In the genomic region with DNA sequence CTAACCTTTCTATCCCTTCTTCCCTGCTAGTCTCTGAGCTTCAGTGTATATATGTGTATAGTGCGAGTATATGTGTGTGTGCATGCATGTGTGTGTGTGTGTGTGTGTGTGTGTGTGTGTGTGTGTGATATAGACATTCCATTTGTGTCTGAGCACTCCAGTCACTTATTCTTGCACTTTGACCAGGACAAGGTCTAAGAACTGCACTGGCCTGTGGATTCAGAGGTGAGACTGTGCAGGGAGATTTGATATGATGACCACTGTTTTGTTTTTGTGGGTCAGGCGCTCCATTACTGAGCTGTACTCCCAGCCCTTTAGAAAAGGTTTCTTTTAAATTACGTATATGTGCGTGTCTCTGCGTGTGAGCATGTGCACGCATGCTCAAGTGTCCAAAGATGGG, we compare ENCODE assay signal across 24 mouse cellular contexts.
"Had no signal": no experiment of that assay in that cellular context is flagged by ENCODE, and none has a peak within 500 bp of the region (broad histone marks: within the 10 kb centered on the region; RNA-seq: fewer than 3 reads in every experiment).

No protein-coding gene starts in this region.

- ATAC-seq: forebrain, embryonic 16.5 days; hindbrain, embryonic 16.5 days; inflammation-experienced regulatory T-cells, adult 6 months; intestine, embryonic 15.5 days; intestine, postnatal 0 days had no signal

- H3K4me3 ChIP-seq: gastrocnemius, adult 2 months; heart, embryonic 10.5 days; heart, embryonic 12.5 days; hindbrain, embryonic 10.5 days; hindbrain, embryonic 12.5 days; intestine, embryonic 15.5 days; layer of hippocampus, adult 2 months; left cerebral cortex, adult 2 months; limb, embryonic 10.5 days; limb, embryonic 12.5 days; liver, embryonic 13.5 days; liver, embryonic 15.5 days had no signal

- H3K4me2 ChIP-seq: heart, embryonic 12.5 days; hindbrain, embryonic 12.5 days; hindbrain, embryonic 14.5 days; intestine, embryonic 15.5 days; limb, embryonic 12.5 days; liver, embryonic 11.5 days; liver, embryonic 13.5 days; liver, embryonic 15.5 days had no signal

- DNase-seq: gastrocnemius, adult 2 months; gastrocnemius, postnatal 10 days; gastrocnemius, postnatal 25 days; heart, adult 18-20 months; heart, postnatal 10 days; heart, postnatal 4 days; liver; liver, embryonic 13.5 days had no signal

- H3K4me1 ChIP-seq: heart, embryonic 10.5 days; heart, embryonic 12.5 days; hindbrain, embryonic 10.5 days; hindbrain, embryonic 12.5 days; intestine, embryonic 15.5 days; liver, embryonic 13.5 days had no signal

- H3K36me3 ChIP-seq: heart, embryonic 10.5 days; heart, embryonic 12.5 days; hindbrain, embryonic 10.5 days; hindbrain, embryonic 12.5 days; intestine, embryonic 15.5 days; limb, embryonic 10.5 days; limb, embryonic 12.5 days; liver, embryonic 13.5 days; liver, embryonic 15.5 days had no signal

- H3K27ac ChIP-seq: gastrocnemius, adult 2 months; heart, embryonic 10.5 days; hindbrain, embryonic 10.5 days; hindbrain, embryonic 12.5 days; hindbrain, embryonic 14.5 days; intestine, embryonic 15.5 days; layer of hippocampus, adult 2 months; left cerebral cortex, adult 2 months; limb, embryonic 10.5 days; limb, embryonic 12.5 days; liver, embryonic 13.5 days; liver, embryonic 15.5 days had no signal

- H3K27me3 ChIP-seq: heart, embryonic 12.5 days; hindbrain, embryonic 12.5 days; intestine, embryonic 15.5 days; limb, embryonic 12.5 days; liver, embryonic 13.5 days; liver, embryonic 15.5 days had no signal

- H3K9ac ChIP-seq: heart, embryonic 12.5 days; hindbrain, embryonic 12.5 days; hindbrain, embryonic 14.5 days; intestine, embryonic 15.5 days; limb, embryonic 12.5 days; liver, embryonic 13.5 days; liver, embryonic 15.5 days had no signal

- H3K9me3 ChIP-seq: heart, embryonic 10.5 days; hindbrain, embryonic 10.5 days; hindbrain, embryonic 12.5 days; intestine, embryonic 15.5 days; limb, embryonic 10.5 days; liver, embryonic 13.5 days; liver, embryonic 15.5 days had no signal
